Mouse (Mus musculus) forebrain, postnatal 0 days (tissue): ENCODE data around the gene Psmd1. TPM values are rescaled to one million over a fixed set of nuclear protein-coding genes. Genes with fewer than 3 reads are reported as not detected.

Experiments used
- ATAC-seq: fragments of 200-750 bp; cut with Nextera tagmentation; 2 replicates; pipeline ENCODE4 v1.8.0; 2017; ENCODE audit warnings: mild to moderate bottlenecking, moderate library complexity
- DNase-seq: peaks from one replicate; pipeline ENCODE4 v3.0.0-alpha.2; 2015
- H3K27ac ChIP-seq: fragments of 300-500 bp; sonication (generic); 2 replicates; pipeline ENCODE4 v1.5.1; 2014; ENCODE audit warnings: low read depth, mild to moderate bottlenecking, antibody characterized with exemption, low read length, moderate library complexity, mixed read lengths
- H3K27me3 ChIP-seq: fragments of 300-500 bp; sonication (generic); 2 replicates; pipeline ENCODE4 v1.6.1; 2014; ENCODE audit warnings: mild to moderate bottlenecking, low read length, mixed read lengths; ENCODE audit not compliant: insufficient read depth
- H3K36me3 ChIP-seq: fragments of 300-500 bp; sonication (generic); 2 replicates; pipeline ENCODE4 v1.6.1; 2014; ENCODE audit warnings: mild to moderate bottlenecking, moderate library complexity; ENCODE audit not compliant: insufficient read depth
- H3K4me1 ChIP-seq: fragments of 300-500 bp; sonication (generic); 2 replicates; pipeline ENCODE4 v1.6.1; 2014; ENCODE audit warnings: antibody characterized with exemption; ENCODE audit not compliant: insufficient read depth
- H3K4me2 ChIP-seq: fragments of 300-500 bp; sonication (generic); 2 replicates; pipeline ENCODE4 v1.6.1; 2014; ENCODE audit warnings: low read depth, mild to moderate bottlenecking, moderate library complexity
- H3K4me3 ChIP-seq: fragments of 300-500 bp; sonication (generic); 2 replicates; pipeline ENCODE4 v1.5.1; 2014; ENCODE audit warnings: low read depth, low read length, mixed read lengths
- H3K9ac ChIP-seq: fragments of 300-500 bp; sonication (generic); 2 replicates; pipeline ENCODE4 v1.6.1; 2014; ENCODE audit warnings: mild to moderate bottlenecking
- H3K9me3 ChIP-seq: fragments of 300-500 bp; sonication (generic); 2 replicates; pipeline ENCODE4 v1.6.1; 2016; ENCODE audit warnings: low read length
- CTCF ChIP-seq: sonication (generic); IDR thresholded peaks from 2 replicates; pipeline ENCODE4 v1.5.1; 2016; ENCODE audit warnings: antibody characterized with exemption, control low read depth, low read depth
- WGBS: fragments of 180-500 bp; shearing (Covaris S2); extraction: QIAGEN DNeasy Blood & Tissue Kit; methylation state at CpG from one replicate; pipeline ENCODE4 v1.1.7; 2014; 5-methylcytosine and 5-hydroxymethylcytosine counted together
- polyA plus RNA-seq: library from polyadenylated mRNA; unstranded; fragments of >200 nt; fragmentation: Nextera tagmentation; extraction: Ambion mirVana; gene quantifications from 2 replicates; pipeline ENCODE4 v1.2.1, GENCODE M21; 2015
- total RNA-seq: library from RNA; depleted of rRNA; stranded (reverse); fragments of >200 nt; gene quantifications from 2 replicates; pipeline ENCODE4 v1.2.3, GENCODE M21; 2014

Psmd1 gene
- total and polyA plus RNA-seq, 2 experiments from 2014 or later: 133 to 184 TPM

- Histone ChIP-seq H3K4me2 (no peak overlapping the region), H3K36me3 (no peaks in the 10 kb centered on the region), H3K27ac (no peak overlapping the region), H3K9me3 (0 out of 2 replicates have a peak, but pooled peaks cover 6% of the 10 kb centered on the region), H3K27me3 (no peaks in the 10 kb centered on the region), H3K9ac (no peak overlapping the region), H3K4me3 (no peak overlapping the region), H3K4me1 (no peaks in the 10 kb centered on the region)
- peak; percentile 20; the same call in 1 of the 2 replicates for ATAC-seq
- DNase-seq: no peak
- no peak for TF ChIP-seq CTCF
- 80% methylated on average over 3 of the region's 3 CpGs for whole genome bisulfite sequencing
Observed at GRCm38 (mm10) chr1:86038191-86038951, 25.8 kb upstream of the Psmd1 start.

GRCm38 (mm10) chr1:86040131-86040530 is 24.1 kb upstream of the Psmd1 start:
- Histone ChIP-seq H3K4me3 (no peak overlapping the region), H3K27me3 (no peaks in the 10 kb centered on the region), H3K27ac (no peak overlapping the region), H3K9me3 (0 out of 2 replicates have a peak, but pooled peaks cover 6% of the 10 kb centered on the region), H3K36me3 (no peaks in the 10 kb centered on the region), H3K9ac (no peak overlapping the region), H3K4me1 (no peaks in the 10 kb centered on the region), H3K4me2 (no peak overlapping the region)
- WGBS: 61% methylated on average over 4 of the region's 4 CpGs
- TF ChIP-seq CTCF: no peak
- ATAC-seq: no peak
- no peak for DNase-seq

- DNase-seq (no peak), ATAC-seq (no peak)
- 90% methylated on average over 3 of the region's 3 CpGs for WGBS
- no peak overlapping the region for H3K4me2 ChIP-seq
- no peaks in the 10 kb centered on the region for H3K4me1 ChIP-seq
- H3K9ac ChIP-seq: no peak overlapping the region
- H3K27me3 ChIP-seq: no peaks in the 10 kb centered on the region
- no peak overlapping the region for H3K27ac ChIP-seq
- H3K4me3 ChIP-seq: no peak overlapping the region
- no peaks in the 10 kb centered on the region for H3K36me3 ChIP-seq
- 0 out of 2 replicates have a peak, but pooled peaks cover 6% of the 10 kb centered on the region for H3K9me3 ChIP-seq
- no peak for TF ChIP-seq CTCF
Observed at GRCm38 (mm10) chr1:86040817-86041216, 23.4 kb upstream of the Psmd1 start.

- Histone ChIP-seq H3K4me1 (peaks cover 3% of the 10 kb centered on the region; the same call in 1 of the 2 replicates), H3K27ac (no peak overlapping the region), H3K36me3 (no peaks in the 10 kb centered on the region), H3K9ac (no peak overlapping the region), H3K4me2 (peak overlapping the region; percentile 97; the same call in 1 of the 2 replicates), H3K4me3 (no peak overlapping the region), H3K9me3 (0 out of 2 replicates have a peak, but pooled peaks cover 6% of the 10 kb centered on the region), H3K27me3 (peaks cover 4% of the 10 kb centered on the region; the same call in 1 of the 2 replicates)
- WGBS: 66% methylated on average over 4 of the region's 4 CpGs
- no peak for DNase-seq
- no peak for TF ChIP-seq CTCF
- ATAC-seq: no peak
Observed at GRCm38 (mm10) chr1:86045056-86045455, 19.1 kb upstream of the Psmd1 start.

GRCm38 (mm10) chr1:86045848-86046805 is 18.1 kb upstream of the Psmd1 start, which contains the start of gene 2810459M11Rik:
2810459M11Rik (plus strand) TSS chr1:86045863.
- H3K27me3 ChIP-seq: peaks cover 4% of the 10 kb centered on the region; the same call in 1 of the 2 replicates

GRCm38 (mm10) chr1:86046833-86047563 is 17.2 kb upstream of the Psmd1 start:
- Histone ChIP-seq H3K9me3 (no peaks in the 10 kb centered on the region), H3K36me3 (no peaks in the 10 kb centered on the region), H3K27me3 (peaks cover 4% of the 10 kb centered on the region; the same call in 1 of the 2 replicates), H3K4me2 (peak overlapping the region; percentile 97), H3K27ac (no peak overlapping the region), H3K9ac (no peak overlapping the region), H3K4me1 (peaks cover 3% of the 10 kb centered on the region; the same call in 1 of the 2 replicates), H3K4me3 (peak overlapping the region; percentile 58)
- no peak for TF ChIP-seq CTCF
- ATAC-seq: peak; percentile 3; the same call in 1 of the 2 replicates
- DNase-seq: no peak
- WGBS: 11% methylated on average over 24 of the region's 24 CpGs

More at GRCm38 (mm10) chr1:86045848-86046805, 18.1 kb upstream of the Psmd1 start, which contains the start of gene 2810459M11Rik:
- Histone ChIP-seq H3K9ac (peak within 1 kb of the TSS; percentile 63), H3K4me3 (peak within 1 kb of the TSS; percentile 58), H3K4me1 (peaks cover 3% of the 10 kb centered on the region; the same call in 1 of the 2 replicates), H3K9me3 (0 out of 2 replicates have a peak, but pooled peaks cover 6% of the 10 kb centered on the region), H3K36me3 (no peaks in the 10 kb centered on the region), H3K27ac (peak within 1 kb of the TSS; percentile 57; the same call in 1 of the 2 replicates), H3K4me2 (peak within 1 kb of the TSS; percentile 97)
- ATAC-seq: peak; percentile 74
- DNase-seq: peak; percentile 35
- no peak for TF ChIP-seq CTCF
- WGBS: under 1% methylated on average over 92 of the region's 110 CpGs
